Mouse (Mus musculus) G1E (cell line): ENCODE data around the gene Fam196b.

Experiments used
- CTCF ChIP-seq: IDR thresholded peaks from 2 replicates; pipeline ENCODE4 v1.5.1; 2012; ENCODE audit warnings: low read depth, low read length, inconsistent platforms, mixed read lengths
- GATA1 ChIP-seq: IDR thresholded peaks from 2 replicates; pipeline ENCODE4 v1.6.1; 2012; ENCODE audit warnings: borderline replicate concordance, low read length, inconsistent platforms, mixed read lengths
- TAL1 ChIP-seq: conservative IDR thresholded peaks from 2 replicates; pipeline ENCODE4 v1.6.1; 2012; ENCODE audit warnings: low read depth, low read length, inconsistent platforms, mixed read lengths

DNA sequence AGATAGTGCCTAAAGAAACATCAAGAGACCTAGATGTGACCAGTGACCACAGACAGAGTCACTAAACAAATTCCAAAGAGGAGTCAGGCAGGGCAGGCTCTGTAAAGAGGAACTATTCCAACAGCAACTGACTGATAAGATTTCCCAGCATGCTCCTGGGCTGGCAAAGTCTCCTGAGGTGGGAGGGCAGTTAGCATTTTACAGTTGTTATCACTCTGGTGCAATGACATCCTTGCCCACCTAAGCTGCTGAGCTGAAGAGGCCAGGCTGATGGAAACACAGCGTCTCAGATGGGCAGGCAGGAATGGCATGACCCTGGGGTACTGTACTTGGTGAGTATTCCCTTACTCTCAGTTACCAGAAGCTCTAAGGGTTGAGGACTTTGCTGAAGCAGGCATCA lies 15.1 kb upstream of the Fam196b start:
- TF ChIP-seq CTCF: no peak
- no peak for TF ChIP-seq GATA1
- TF ChIP-seq TAL1: no peak
